Mouse (Mus musculus) T-cell, adult 2 months (primary cell): ENCODE results near the gene Otulin.

Experiments used
- DNase-seq: peaks from one replicate; pipeline ENCODE4 v3.0.0; 2022; ENCODE audit warnings: low spot score

Otulin gene

GRCm38 (mm10) chr15:27579853-27580252, 50.6 kb downstream of the Otulin start:
- no peak for DNase-seq

GRCm38 (mm10) chr15:27578918-27579317, 51.6 kb downstream of the Otulin start:
- DNase-seq = no peak

GRCm38 (mm10) chr15:27577915-27578780, 52.3 kb downstream of the Otulin start:
- DNase-seq = peak; percentile 32

GRCm38 (mm10) chr15:27576886-27577285, 53.6 kb downstream of the Otulin start:
- no peak for DNase-seq

GRCm38 (mm10) chr15:27575932-27576331, 54.6 kb downstream of the Otulin start:
- no peak for DNase-seq

- DNase-seq = no peak
Measured at GRCm38 (mm10) chr15:27574992-27575781, 55.3 kb downstream of the Otulin start.

- no peak for DNase-seq
Measured at GRCm38 (mm10) chr15:27571179-27571578, 59.3 kb downstream of the Otulin start.

GRCm38 (mm10) chr15:27570385-27570784, 60.1 kb downstream of the Otulin start:
- DNase-seq = no peak

- no peak for DNase-seq
Measured at GRCm38 (mm10) chr15:27569924-27570323, 60.6 kb downstream of the Otulin start.

- no peak for DNase-seq
Measured at GRCm38 (mm10) chr15:27568371-27568770, 62.1 kb downstream of the Otulin start.

GRCm38 (mm10) chr15:27567356-27567755, 63.1 kb downstream of the Otulin start:
- DNase-seq = no peak

GRCm38 (mm10) chr15:27565626-27566185, 64.8 kb downstream of the Otulin start:
- no peak for DNase-seq

- DNase-seq = no peak
Measured at GRCm38 (mm10) chr15:27564106-27565100, 66.1 kb downstream of the Otulin start.

GRCm38 (mm10) chr15:27560315-27560714, 70.2 kb downstream of the Otulin start:
- DNase-seq = no peak

GRCm38 (mm10) chr15:27558456-27559147, 71.9 kb downstream of the Otulin start:
- no peak for DNase-seq

- no peak for DNase-seq
Measured at GRCm38 (mm10) chr15:27553554-27553953, 76.9 kb downstream of the Otulin start.

- no peak for DNase-seq
Measured at GRCm38 (mm10) chr15:27552129-27552700, 78.3 kb downstream of the Otulin start.

GRCm38 (mm10) chr15:27551117-27552114, 79.1 kb downstream of the Otulin start:
- DNase-seq = no peak

GRCm38 (mm10) chr15:27550358-27550992, 80.0 kb downstream of the Otulin start:
- DNase-seq = no peak
